Mouse (Mus musculus): ENCODE results near the gene Hist1h2bf. TPM values are rescaled to one million over a fixed set of nuclear protein-coding genes. Genes with fewer than 3 reads are reported as not detected.
A peak's percentile ranks its signal among the peaks of the same experiment; 100 is the strongest.
"Not testable (repeated sequence)": the region's sequence is repeated elsewhere in the genome, so short reads cannot be mapped to it uniquely, and the experiment has no call there.

Gene Hist1h2bf
- total and polyA plus RNA-seq, 3 experiments, result 2.2 to 1,093 TPM; not detected in 1

DNA sequence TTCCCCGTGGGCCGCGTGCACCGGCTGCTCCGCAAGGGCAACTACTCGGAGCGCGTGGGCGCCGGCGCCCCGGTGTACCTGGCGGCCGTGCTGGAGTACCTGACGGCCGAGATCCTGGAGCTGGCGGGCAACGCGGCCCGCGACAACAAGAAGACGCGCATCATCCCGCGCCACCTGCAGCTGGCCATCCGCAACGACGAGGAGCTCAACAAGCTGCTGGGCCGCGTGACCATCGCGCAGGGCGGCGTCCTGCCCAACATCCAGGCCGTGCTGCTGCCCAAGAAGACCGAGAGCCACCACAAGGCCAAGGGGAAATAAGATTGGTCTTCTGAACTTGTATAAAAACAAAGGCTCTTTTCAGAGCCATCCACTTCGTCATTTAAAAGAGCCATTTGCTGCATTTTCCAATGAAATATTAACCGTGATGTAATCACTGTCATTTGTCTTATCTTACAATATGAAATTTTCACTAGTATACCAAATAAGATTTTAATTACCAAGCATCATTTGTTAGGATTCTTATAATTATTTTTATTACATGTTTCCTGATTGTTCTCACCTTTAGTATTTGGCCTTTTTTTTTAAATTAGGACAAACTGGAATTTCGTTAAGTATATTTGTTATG lies 662 bp upstream of the Hist1h2bf start:
- not testable (repeated sequence) for H3K79me2 ChIP-seq (ENCODE audit: control insufficient read depth, insufficient read depth, low read length, poor library complexity); H3K4me1 ChIP-seq (ENCODE audit: control insufficient read depth in 1 of 2, insufficient read depth in 2 of 2, low read length in 2 of 2); H3K27me3 ChIP-seq (ENCODE audit: control insufficient read depth in 1 of 2, insufficient read depth in 2 of 2, low read length in 2 of 2); H3K9me3 ChIP-seq (replicated peaks; ENCODE audit: insufficient read depth, low read length)
- Histone ChIP-seq H3K36me3 (ENCODE audit: control insufficient read depth in 1 of 2, insufficient read depth in 2 of 2, low read length in 2 of 2) (peaks cover 0 to 25% of the 10 kb centered on the region in 2 experiments; a peak in 2 of 4 replicates), H3K27ac (ENCODE audit: control insufficient read depth, low read depth, low read length) (peak overlapping the region; percentile 98), H3K9ac (ENCODE audit: control insufficient read depth, low read depth, low read length, poor library complexity, severe bottlenecking) (peak overlapping the region; percentile 77), H3K4me3 (ENCODE audit: control insufficient read depth in 1 of 2, insufficient read depth in 1 of 2, low read depth in 2 of 2, low read length in 2 of 2) (peak overlapping the region; percentile 14 to 47; a peak in 3 of 4 replicates)
- peak; percentile 73; the same call in 1 of the 2 replicates for TF ChIP-seq UBTF (IDR thresholded peaks at IDR 0.05; ENCODE audit: borderline replicate concordance, insufficient read depth, low read depth, low read length)
- peak; percentile 1; the same call in 1 of the 2 replicates for TF ChIP-seq POLR2AphosphoS5 (IDR thresholded peaks at IDR 0.05; ENCODE audit: borderline replicate concordance, low read depth, low read length)
- TF ChIP-seq POLR2A (IDR thresholded peaks at IDR 0.05; ENCODE audit: control insufficient read depth in 1 of 2, insufficient read depth in 1 of 2, low read depth in 1 of 2, low read length in 2 of 2, poor library complexity in 1 of 2), result peak; percentile 68 to 87; a peak in 3 of 4 replicates
- DNase-seq (ENCODE audit: low read depth, low spot score), result peak; percentile 74

DNA sequence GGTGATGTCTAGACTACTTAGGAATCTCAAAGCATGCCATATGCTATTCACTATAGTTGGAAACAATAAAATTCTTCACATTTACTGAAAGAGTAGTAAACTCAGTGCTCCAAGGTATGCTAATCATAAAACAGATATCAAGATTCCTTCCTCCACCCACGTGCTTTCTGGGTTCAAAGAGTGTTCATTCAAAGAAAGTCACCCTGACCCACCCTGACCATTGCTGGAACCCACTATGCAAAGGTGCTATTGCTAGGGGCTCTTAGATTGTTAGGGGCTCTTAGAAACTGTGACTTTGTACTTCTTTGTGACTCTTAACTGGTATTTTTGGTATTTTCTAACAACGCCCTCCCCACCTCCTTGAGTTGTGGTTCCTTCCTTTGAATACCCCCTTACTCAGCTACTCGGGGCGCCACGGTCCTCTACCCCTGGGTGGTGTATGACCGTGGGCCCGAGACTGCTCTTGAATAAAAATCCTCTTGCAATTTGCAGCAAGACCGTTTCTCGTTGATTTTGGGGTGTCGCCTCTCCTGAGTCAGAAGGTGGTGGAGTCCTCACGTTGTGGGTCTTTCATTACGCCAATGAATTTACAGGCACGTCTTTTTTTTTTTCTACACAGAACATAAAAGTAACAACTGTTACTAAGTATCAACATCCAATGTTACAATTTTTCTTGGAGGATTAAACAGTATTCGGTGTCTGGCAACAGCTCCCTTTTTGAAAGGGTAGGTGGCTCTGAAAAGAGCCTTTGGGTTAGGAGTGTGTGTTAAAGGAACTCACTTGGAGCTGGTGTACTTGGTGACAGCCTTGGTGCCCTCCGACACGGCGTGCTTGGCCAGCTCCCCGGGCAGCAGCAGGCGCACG lies 730 bp downstream of the Hist1h2bf start:
- not testable (repeated sequence) for H3K79me2 ChIP-seq (ENCODE audit: control insufficient read depth, insufficient read depth, low read length, poor library complexity); H3K27me3 ChIP-seq (ENCODE audit: control insufficient read depth in 1 of 2, insufficient read depth in 2 of 2, low read length in 2 of 2); H3K4me1 ChIP-seq (ENCODE audit: control insufficient read depth in 1 of 2, insufficient read depth in 2 of 2, low read length in 2 of 2); H3K9me3 ChIP-seq (replicated peaks; ENCODE audit: insufficient read depth, low read length)
- peaks cover 0 to 25% of the 10 kb centered on the region in 2 experiments; a peak in 2 of 4 replicates for H3K36me3 ChIP-seq (ENCODE audit: control insufficient read depth in 1 of 2, insufficient read depth in 2 of 2, low read length in 2 of 2)
- H3K9ac ChIP-seq (ENCODE audit: control insufficient read depth, low read depth, low read length, poor library complexity, severe bottlenecking), result peak overlapping the region; percentile 99
- TF ChIP-seq TBP (IDR thresholded peaks at IDR 0.05; ENCODE audit: low read depth, low read length) (peak; percentile 44; the same call in 1 of the 2 replicates), POLR2A (IDR thresholded peaks at IDR 0.05; ENCODE audit: control insufficient read depth in 1 of 2, insufficient read depth in 1 of 2, low read depth in 1 of 2, low read length in 2 of 2, poor library complexity in 1 of 2) (peak; percentile 53 to 56; a peak in 3 of 4 replicates)
- DNase-seq (ENCODE audit: low read depth, low spot score), result peak; percentile 71
- H3K4me3 ChIP-seq (ENCODE audit: control insufficient read depth in 1 of 2, insufficient read depth in 1 of 2, low read depth in 2 of 2, low read length in 2 of 2), result peak overlapping the region; percentile 12 to 58
- H3K27ac ChIP-seq (ENCODE audit: control insufficient read depth, low read depth, low read length), result peak overlapping the region; percentile 98

DNA sequence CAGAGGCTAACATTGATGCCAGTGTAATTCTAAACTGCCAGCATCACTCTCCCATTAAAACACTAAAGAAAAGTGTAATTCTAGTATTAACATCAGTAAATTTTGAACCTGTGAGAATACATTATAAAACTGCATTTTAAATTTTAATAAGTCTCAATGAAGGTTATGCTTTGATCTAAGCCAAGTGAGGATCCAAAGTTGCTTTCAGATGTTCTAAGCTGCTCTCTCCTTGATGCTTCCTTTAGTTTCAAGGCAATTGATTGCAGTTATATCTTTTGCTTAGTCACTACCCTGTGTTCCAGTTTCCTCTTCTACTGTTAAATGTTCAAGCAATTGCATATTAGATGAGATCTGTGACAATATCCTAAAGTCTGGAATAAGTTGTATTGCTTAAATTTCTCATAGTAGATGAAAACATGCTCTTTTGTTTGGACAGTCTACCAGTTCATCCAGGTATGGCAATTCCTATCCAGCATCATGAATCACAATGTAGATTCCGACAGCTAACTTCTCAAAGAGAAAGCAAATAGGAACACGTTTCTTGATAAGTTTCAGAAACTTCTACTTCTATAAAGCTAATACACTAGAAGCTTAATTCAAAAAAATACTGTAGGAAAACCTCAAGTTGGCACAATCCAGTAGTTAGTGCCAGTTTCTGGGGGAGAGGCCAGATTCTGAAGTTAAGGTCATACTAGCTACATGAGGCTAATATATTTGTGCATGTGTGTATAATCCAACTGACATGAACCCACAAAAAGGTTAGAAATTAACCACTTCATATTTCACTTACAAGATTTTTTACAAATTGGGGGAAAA lies 1.6 kb downstream of the Hist1h2bf start:
- peaks cover 0 to 24% of the 10 kb centered on the region in 2 experiments; a peak in 2 of 4 replicates for H3K36me3 ChIP-seq (ENCODE audit: control insufficient read depth in 1 of 2, insufficient read depth in 2 of 2, low read length in 2 of 2)
- peaks cover 6% of the 10 kb centered on the region; the same call in 1 of the 2 replicates for H3K79me2 ChIP-seq (ENCODE audit: control insufficient read depth, insufficient read depth, low read length, poor library complexity)
- H3K27me3 ChIP-seq (ENCODE audit: control insufficient read depth in 1 of 2, insufficient read depth in 2 of 2, low read length in 2 of 2), result no peaks in the 10 kb centered on the region
- H3K9me3 ChIP-seq (replicated peaks; ENCODE audit: insufficient read depth, low read length), result no peaks in the 10 kb centered on the region
- H3K27ac ChIP-seq (ENCODE audit: control insufficient read depth, low read depth, low read length), result peak overlapping the region; percentile 98
- H3K9ac ChIP-seq (ENCODE audit: control insufficient read depth, low read depth, low read length, poor library complexity, severe bottlenecking), result peak overlapping the region; percentile 99
- peak overlapping the region in 1 of 2 experiments; percentile 4 for H3K4me3 ChIP-seq (ENCODE audit: control insufficient read depth in 1 of 2, insufficient read depth in 1 of 2, low read depth in 2 of 2, low read length in 2 of 2)
- TF ChIP-seq ETS1 (IDR thresholded peaks at IDR 0.05; ENCODE audit: low read depth, low read length) (no peak), TCF12 (IDR thresholded peaks at IDR 0.05; ENCODE audit: low read depth, low read length) (no peak), ZMIZ1 (IDR thresholded peaks at IDR 0.05; ENCODE audit: low read depth, low read length) (no peak)
- DNase-seq (ENCODE audit: low read depth, low spot score), result peak; percentile 85
- H3K4me1 ChIP-seq (ENCODE audit: control insufficient read depth in 1 of 2, insufficient read depth in 2 of 2, low read length in 2 of 2), result no peaks in the 10 kb centered on the region; a peak in 1 of 4 replicates

All from MEL (cell line).